Mouse (Mus musculus): ENCODE measurements around the gene Tmem107. TPM values are rescaled to one million over a fixed set of nuclear protein-coding genes. Genes with fewer than 3 reads are reported as not detected.

The Tmem107 gene
- polyA plus RNA-seq, 1 experiment from 2014 or later: 62.2 TPM

DNA sequence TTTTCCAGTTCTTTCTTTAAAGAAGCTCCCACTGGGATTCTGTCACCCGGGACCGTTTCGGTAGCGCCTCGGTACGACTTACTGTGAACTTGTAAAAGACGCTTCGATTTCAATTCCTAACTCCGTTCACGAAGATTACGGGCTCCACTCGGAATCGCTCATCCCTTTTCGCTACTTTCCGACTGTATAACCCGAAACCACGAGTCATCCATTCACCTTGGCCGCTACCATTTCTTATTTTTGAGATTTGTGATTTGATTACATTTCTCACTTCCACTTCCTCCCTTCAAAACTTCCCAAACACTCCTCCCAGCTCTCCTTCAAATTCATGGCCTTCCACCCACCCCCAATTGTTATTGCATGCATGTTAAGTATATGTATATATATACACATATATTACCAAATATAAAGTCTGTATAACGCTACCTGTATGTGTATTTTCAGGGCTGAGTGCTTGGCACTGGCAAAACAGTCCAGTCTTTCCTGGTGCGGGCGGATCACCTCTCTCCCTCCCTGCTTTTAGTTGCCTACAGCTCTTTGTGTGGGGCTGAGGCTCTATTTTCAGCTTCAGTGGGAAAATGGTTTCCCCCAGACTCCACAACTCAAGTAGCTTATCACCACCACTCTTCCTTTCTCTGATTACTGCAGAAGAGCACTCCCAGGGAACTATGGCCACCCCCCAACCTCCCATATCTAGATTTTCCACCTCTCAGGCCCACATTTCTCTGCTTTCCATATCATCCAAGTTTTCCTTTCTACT lies 40.6 kb downstream of the Tmem107 start:
- ATAC-seq (ENCODE audit: low FRiP score, low TSS enrichment): no peak
- 7% methylated on average over 21 of the region's 21 CpGs for WGBS
- peak overlapping the region; percentile 58 for H3K4me3 ChIP-seq (ENCODE audit: low read length)
- H3K4me1 ChIP-seq (ENCODE audit: control insufficient read depth, insufficient read depth, low read length): no peaks in the 10 kb centered on the region
- H3K27me3 ChIP-seq (ENCODE audit: control insufficient read depth, insufficient read depth, low read length): peaks cover 4% of the 10 kb centered on the region; the same call in 1 of the 2 replicates
- no peak overlapping the region for H3K27ac ChIP-seq (ENCODE audit: low read depth, low read length)
- peak overlapping the region; percentile 38; the same call in 1 of the 2 replicates for H3K9ac ChIP-seq (ENCODE audit: low read depth, low read length)
- H3K4me2 ChIP-seq (replicated peaks; ENCODE audit: low read depth, low read length): peak overlapping the region; percentile 51
- H3K36me3 ChIP-seq (ENCODE audit: control insufficient read depth, insufficient read depth, low read length): peaks cover 27% of the 10 kb centered on the region; the same call in 1 of the 2 replicates
- H3K9me3 ChIP-seq (ENCODE audit: control insufficient read depth, low read length): no peaks in the 10 kb centered on the region

DNA sequence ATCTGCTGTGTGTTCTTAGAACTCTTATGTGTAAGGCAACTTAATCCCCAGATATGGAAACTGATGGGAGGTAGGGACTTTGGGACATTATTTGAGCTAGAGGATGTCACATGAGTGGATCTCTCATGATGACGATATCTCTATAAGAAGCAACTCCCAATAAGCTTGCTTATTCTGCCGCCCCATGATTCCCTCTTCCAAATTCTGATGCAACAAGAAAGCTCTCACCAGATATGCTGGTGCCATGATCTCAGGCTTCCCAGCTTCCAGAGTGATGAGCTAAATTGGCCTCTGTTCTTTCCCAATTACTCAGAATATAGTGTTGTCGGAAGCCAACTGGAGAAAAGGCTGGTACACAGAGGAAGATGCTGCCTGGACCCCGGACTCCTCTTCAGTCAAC lies 41.3 kb downstream of the Tmem107 start:
- 56% methylated on average over 4 of the region's 4 CpGs for WGBS
- ATAC-seq (ENCODE audit: low FRiP score, low TSS enrichment): no peak
- peak overlapping the region; percentile 16 for H3K4me2 ChIP-seq (replicated peaks; ENCODE audit: low read depth, low read length)
- H3K27ac ChIP-seq (ENCODE audit: low read depth, low read length): no peak overlapping the region
- no peaks in the 10 kb centered on the region for H3K4me1 ChIP-seq (ENCODE audit: control insufficient read depth, insufficient read depth, low read length)
- no peaks in the 10 kb centered on the region for H3K9me3 ChIP-seq (ENCODE audit: control insufficient read depth, low read length)
- peaks cover 24% of the 10 kb centered on the region; the same call in 1 of the 2 replicates for H3K36me3 ChIP-seq (ENCODE audit: control insufficient read depth, insufficient read depth, low read length)
- 0 out of 2 replicates have a peak overlapping the region, but pooled peaks have one; percentile 38 for H3K9ac ChIP-seq (ENCODE audit: low read depth, low read length)
- H3K4me3 ChIP-seq (ENCODE audit: low read length): 0 out of 2 replicates have a peak overlapping the region, but pooled peaks have one; percentile 58
- H3K27me3 ChIP-seq (ENCODE audit: control insufficient read depth, insufficient read depth, low read length): peaks cover 4% of the 10 kb centered on the region; the same call in 1 of the 2 replicates

DNA sequence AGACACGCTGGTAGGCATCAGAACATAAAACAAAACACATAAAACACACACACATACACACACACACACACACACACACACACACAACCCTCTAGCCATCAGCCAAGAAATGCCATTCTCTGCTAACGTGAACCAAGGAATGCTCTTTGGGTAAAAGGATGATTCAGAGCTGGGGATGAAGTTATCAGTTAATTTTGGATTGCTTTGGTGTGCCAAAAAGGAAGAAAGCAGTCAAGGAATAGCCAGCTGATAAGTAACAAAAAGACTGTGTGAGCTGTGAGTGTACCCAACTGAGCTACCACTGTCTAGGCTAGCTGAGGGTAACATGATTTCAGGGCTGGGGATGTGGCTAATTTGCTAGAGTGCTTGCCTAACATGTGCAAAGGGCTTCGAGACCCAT lies 43.4 kb downstream of the Tmem107 start:
- Histone ChIP-seq H3K27ac (ENCODE audit: low read depth, low read length) (no peak overlapping the region), H3K4me2 (replicated peaks; ENCODE audit: low read depth, low read length) (no peak overlapping the region), H3K4me1 (ENCODE audit: control insufficient read depth, insufficient read depth, low read length) (no peaks in the 10 kb centered on the region; the same call in 1 of the 2 replicates), H3K9ac (ENCODE audit: low read depth, low read length) (no peak overlapping the region), H3K9me3 (ENCODE audit: control insufficient read depth, low read length) (no peaks in the 10 kb centered on the region), H3K4me3 (ENCODE audit: low read length) (no peak overlapping the region), H3K36me3 (ENCODE audit: control insufficient read depth, insufficient read depth, low read length) (peaks cover 4% of the 10 kb centered on the region; the same call in 1 of the 2 replicates), H3K27me3 (ENCODE audit: control insufficient read depth, insufficient read depth, low read length) (peaks cover 4% of the 10 kb centered on the region; the same call in 1 of the 2 replicates)
- WGBS: 66% methylated on average over 3 of the region's 3 CpGs
- ATAC-seq (ENCODE audit: low FRiP score, low TSS enrichment): no peak

DNA sequence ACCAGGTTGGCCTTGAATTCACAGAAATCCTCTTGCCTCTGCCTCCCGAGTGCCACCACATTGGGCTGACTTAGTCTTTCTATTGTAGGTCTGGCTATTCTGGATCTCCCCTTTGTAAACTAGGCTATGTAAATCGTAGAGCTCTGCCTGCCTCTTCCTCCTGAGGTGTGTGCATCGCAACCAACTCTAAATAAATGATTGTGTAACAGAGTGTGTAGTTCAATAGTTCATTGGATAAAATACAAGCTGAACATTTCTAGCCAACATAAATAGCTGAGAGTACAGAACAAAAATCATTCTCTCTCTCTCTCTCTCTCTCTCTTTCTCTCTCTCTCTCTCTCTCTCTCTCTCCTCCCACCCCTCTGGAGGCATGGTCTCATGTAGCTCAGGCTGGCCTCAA lies 44.0 kb downstream of the Tmem107 start:
- WGBS: 93% methylated on average over 3 of the region's 3 CpGs
- no peaks in the 10 kb centered on the region for H3K36me3 ChIP-seq (ENCODE audit: control insufficient read depth, insufficient read depth, low read length)
- ATAC-seq (ENCODE audit: low FRiP score, low TSS enrichment): no peak
- H3K27ac ChIP-seq (ENCODE audit: low read depth, low read length): no peak overlapping the region
- H3K4me2 ChIP-seq (replicated peaks; ENCODE audit: low read depth, low read length): no peak overlapping the region
- no peak overlapping the region for H3K9ac ChIP-seq (ENCODE audit: low read depth, low read length)
- H3K27me3 ChIP-seq (ENCODE audit: control insufficient read depth, insufficient read depth, low read length): peaks cover 4% of the 10 kb centered on the region; the same call in 1 of the 2 replicates
- no peaks in the 10 kb centered on the region for H3K9me3 ChIP-seq (ENCODE audit: control insufficient read depth, low read length)
- no peak overlapping the region for H3K4me3 ChIP-seq (ENCODE audit: low read length)
- peaks cover 6% of the 10 kb centered on the region; the same call in 1 of the 2 replicates for H3K4me1 ChIP-seq (ENCODE audit: control insufficient read depth, insufficient read depth, low read length)

DNA sequence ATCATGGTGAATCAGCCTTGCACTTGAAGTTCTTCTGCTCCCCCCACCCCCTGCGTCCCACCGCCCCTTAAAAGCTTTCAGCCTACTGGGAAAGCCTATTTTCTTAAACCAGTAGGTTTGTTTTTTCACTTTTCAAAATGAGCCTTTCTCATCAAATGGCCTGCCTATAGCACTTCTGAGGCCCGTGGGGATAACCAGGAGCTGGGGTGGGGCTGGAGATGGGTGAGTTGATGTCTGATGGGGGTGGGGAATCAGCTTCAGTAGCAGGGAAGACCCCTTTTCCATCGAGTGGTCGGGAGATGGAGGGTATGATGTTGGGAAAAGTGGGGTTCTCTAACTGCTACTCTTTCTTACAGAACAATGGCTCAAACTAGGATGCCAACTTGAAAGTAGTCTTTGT lies 46.2 kb downstream of the Tmem107 start:
- Histone ChIP-seq H3K36me3 (ENCODE audit: control insufficient read depth, insufficient read depth, low read length) (no peaks in the 10 kb centered on the region), H3K4me3 (ENCODE audit: low read length) (no peak overlapping the region; the same call in 1 of the 2 replicates), H3K9ac (ENCODE audit: low read depth, low read length) (no peak overlapping the region), H3K27me3 (ENCODE audit: control insufficient read depth, insufficient read depth, low read length) (peaks cover 4% of the 10 kb centered on the region; the same call in 1 of the 2 replicates), H3K4me2 (replicated peaks; ENCODE audit: low read depth, low read length) (peak overlapping the region; percentile 95), H3K4me1 (ENCODE audit: control insufficient read depth, insufficient read depth, low read length) (peaks cover 20% of the 10 kb centered on the region; the same call in 1 of the 2 replicates), H3K27ac (ENCODE audit: low read depth, low read length) (no peak overlapping the region), H3K9me3 (ENCODE audit: control insufficient read depth, low read length) (no peaks in the 10 kb centered on the region)
- ATAC-seq (ENCODE audit: low FRiP score, low TSS enrichment): no peak
- WGBS: 38% methylated on average over 5 of the region's 5 CpGs

DNA sequence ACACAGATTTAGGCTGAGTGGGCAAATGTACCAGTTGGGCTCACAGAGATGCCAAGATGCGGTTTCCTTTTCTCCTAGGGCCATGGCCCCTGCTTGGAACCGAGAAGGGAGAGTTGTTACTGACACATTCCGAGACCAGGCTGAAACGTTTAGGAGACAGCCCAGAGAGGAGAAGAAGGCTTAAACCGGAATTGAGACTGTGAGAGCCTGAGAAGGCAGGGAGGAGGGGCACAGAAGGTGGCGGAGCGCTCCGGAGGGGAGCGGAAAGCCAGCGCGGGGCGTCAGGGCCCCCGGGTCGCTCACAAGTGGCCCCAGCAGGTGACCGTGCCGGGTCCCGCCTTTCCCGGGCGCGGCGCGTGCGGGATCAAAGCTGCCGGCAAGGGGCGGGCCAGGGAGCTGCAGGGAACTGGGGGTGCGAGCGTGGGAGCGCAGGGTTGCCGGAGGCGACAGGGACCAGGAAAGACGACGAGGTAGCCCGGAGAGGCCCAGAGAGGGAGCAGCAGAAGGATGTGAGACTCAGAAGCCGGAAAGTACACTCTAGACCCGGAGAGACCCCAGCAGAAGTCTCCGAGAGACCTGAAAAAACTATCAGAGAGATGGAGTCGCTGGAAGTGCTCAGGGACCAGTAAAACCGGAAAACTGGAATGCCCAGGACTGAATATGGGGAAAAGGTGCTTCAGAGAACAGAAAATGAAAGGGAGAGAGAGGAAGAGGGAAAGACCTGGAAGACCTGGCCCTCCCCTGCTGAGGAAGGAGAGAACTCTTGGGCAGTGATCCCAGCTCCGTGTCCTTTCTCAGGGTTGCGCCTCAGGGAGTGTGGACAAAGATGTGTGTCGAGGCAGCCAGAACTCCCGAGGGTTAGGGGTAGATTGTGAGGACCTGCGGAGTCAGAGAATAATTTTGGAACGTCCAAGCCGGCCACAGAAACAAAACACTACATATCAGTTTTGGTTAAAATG lies 47.4 kb downstream of the Tmem107 start:
- Histone ChIP-seq H3K9ac (ENCODE audit: low read depth, low read length) (peak overlapping the region; percentile 68), H3K27ac (ENCODE audit: low read depth, low read length) (peak overlapping the region; percentile 14), H3K4me2 (replicated peaks; ENCODE audit: low read depth, low read length) (peak overlapping the region; percentile 95), H3K4me3 (ENCODE audit: low read length) (peak overlapping the region; percentile 80), H3K27me3 (ENCODE audit: control insufficient read depth, insufficient read depth, low read length) (no peaks in the 10 kb centered on the region), H3K4me1 (ENCODE audit: control insufficient read depth, insufficient read depth, low read length) (peaks cover 20% of the 10 kb centered on the region; the same call in 1 of the 2 replicates), H3K9me3 (ENCODE audit: control insufficient read depth, low read length) (no peaks in the 10 kb centered on the region), H3K36me3 (ENCODE audit: control insufficient read depth, insufficient read depth, low read length) (no peaks in the 10 kb centered on the region)
- under 1% methylated on average over 45 of the region's 45 CpGs for WGBS
- ATAC-seq (ENCODE audit: low FRiP score, low TSS enrichment): no peak

DNA sequence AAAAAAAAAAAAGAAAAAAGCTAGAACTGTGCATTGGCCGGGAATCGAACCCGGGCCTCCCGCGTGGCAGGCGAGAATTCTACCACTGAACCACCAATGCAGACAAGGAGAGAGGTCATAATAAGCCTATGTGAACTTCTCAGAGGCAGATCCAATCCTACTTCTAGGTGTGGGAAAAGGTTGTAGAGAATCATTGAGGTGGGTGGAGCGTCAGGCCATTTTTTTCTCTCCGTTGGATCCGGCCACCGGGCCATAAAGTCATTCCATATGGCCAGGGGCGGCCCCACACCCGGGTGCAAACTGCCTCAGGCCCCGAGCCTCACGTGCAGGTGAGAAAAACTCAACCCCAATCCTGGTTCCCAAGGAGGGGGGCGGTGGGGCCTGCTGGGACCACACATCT lies 48.2 kb downstream of the Tmem107 start:
- under 1% methylated on average over 15 of the region's 15 CpGs for WGBS
- no peak overlapping the region for H3K27ac ChIP-seq (ENCODE audit: low read depth, low read length)
- H3K27me3 ChIP-seq (ENCODE audit: control insufficient read depth, insufficient read depth, low read length): no peaks in the 10 kb centered on the region
- H3K9me3 ChIP-seq (ENCODE audit: control insufficient read depth, low read length): no peaks in the 10 kb centered on the region
- H3K36me3 ChIP-seq (ENCODE audit: control insufficient read depth, insufficient read depth, low read length): no peaks in the 10 kb centered on the region
- ATAC-seq (ENCODE audit: low FRiP score, low TSS enrichment): no peak
- H3K4me1 ChIP-seq (ENCODE audit: control insufficient read depth, insufficient read depth, low read length): peaks cover 20% of the 10 kb centered on the region; the same call in 1 of the 2 replicates
- H3K4me3 ChIP-seq (ENCODE audit: low read length): peak overlapping the region; percentile 80
- H3K4me2 ChIP-seq (replicated peaks; ENCODE audit: low read depth, low read length): peak overlapping the region; percentile 95
- H3K9ac ChIP-seq (ENCODE audit: low read depth, low read length): 0 out of 2 replicates have a peak overlapping the region, but pooled peaks have one; percentile 68

DNA sequence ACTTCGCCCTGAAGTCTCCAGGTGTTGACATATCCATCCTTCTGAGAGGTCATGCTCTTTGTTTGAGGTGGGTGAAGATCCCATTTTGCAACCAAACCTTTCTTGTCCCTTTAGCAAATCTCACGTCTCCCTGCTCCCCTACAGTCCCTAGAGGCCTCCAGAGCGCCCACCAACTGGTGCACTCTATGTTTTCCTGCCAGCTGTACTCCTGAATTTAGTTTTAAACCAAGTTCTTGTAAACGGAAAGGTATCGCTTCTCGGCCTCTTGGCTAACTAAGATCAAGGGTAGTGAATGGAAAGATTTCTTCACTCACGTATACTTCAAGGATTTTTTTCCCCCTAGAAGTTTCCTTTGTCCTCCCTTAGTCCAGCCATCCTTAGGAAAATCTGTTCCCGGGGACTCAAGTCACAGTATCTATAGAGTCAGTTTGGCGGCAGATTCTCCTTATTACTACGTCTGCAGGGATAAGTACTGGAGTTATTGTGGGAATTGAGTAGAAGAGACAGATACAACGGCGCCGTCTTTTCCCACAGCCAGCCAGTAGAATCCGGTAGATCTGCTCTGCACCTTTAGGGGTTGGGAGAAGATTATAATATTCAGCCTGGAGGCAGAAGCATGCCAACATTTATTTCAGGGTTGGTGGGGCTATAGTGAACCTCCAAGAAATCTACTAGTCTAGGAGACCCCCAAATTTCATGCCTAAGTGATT lies 49.0 kb downstream of the Tmem107 start:
- Histone ChIP-seq H3K27me3 (ENCODE audit: control insufficient read depth, insufficient read depth, low read length) (no peaks in the 10 kb centered on the region), H3K4me1 (ENCODE audit: control insufficient read depth, insufficient read depth, low read length) (peaks cover 20% of the 10 kb centered on the region; the same call in 1 of the 2 replicates), H3K9me3 (ENCODE audit: control insufficient read depth, low read length) (no peaks in the 10 kb centered on the region), H3K27ac (ENCODE audit: low read depth, low read length) (no peak overlapping the region), H3K4me3 (ENCODE audit: low read length) (peak overlapping the region; percentile 80; the same call in 1 of the 2 replicates), H3K9ac (ENCODE audit: low read depth, low read length) (no peak overlapping the region), H3K4me2 (replicated peaks; ENCODE audit: low read depth, low read length) (peak overlapping the region; percentile 95), H3K36me3 (ENCODE audit: control insufficient read depth, insufficient read depth, low read length) (no peaks in the 10 kb centered on the region)
- 21% methylated on average over 14 of the region's 14 CpGs for WGBS
- no peak for ATAC-seq (ENCODE audit: low FRiP score, low TSS enrichment)
